Mouse (Mus musculus): Measurements from ENCODE around the gene Dpagt1. TPM values are rescaled to one million over a fixed set of nuclear protein-coding genes. Genes with fewer than 3 reads are reported as not detected.

Dpagt1 gene
- polyA plus RNA-seq (2014; fragmentation: Nextera tagmentation; extraction: Ambion mirVana): 47.7 and 51.6 TPM in 2 replicates

- Histone ChIP-seq H3K4me2 (replicated peaks; ENCODE audit: low read depth, low read length) (peak within 1 kb of the TSS; percentile 80), H3K36me3 (ENCODE audit: control insufficient read depth, insufficient read depth, low read length) (0 out of 2 replicates have a peak, but pooled peaks cover 2% of the 10 kb centered on the region), H3K4me1 (replicated peaks; ENCODE audit: control insufficient read depth, insufficient read depth, low read length) (peaks cover 2% of the 10 kb centered on the region; the same call in 1 of the 2 replicates), H3K9me3 (ENCODE audit: control insufficient read depth, low read length) (no peaks in the 10 kb centered on the region), H3K4me3 (ENCODE audit: low read depth, low read length) (peak within 1 kb of the TSS; percentile 60), H3K9ac (ENCODE audit: low read depth, low read length) (peak within 1 kb of the TSS; percentile 91), H3K27me3 (ENCODE audit: control insufficient read depth, insufficient read depth, low read length) (no peaks in the 10 kb centered on the region), H3K27ac (ENCODE audit: low read depth, low read length) (peak within 1 kb of the TSS; percentile 88)
- no peak for DNase-seq (ENCODE audit: low spot score)
- WGBS: 8% methylated on average over 12 of the region's 12 CpGs
- peak; percentile 13; the same call in 1 of the 2 replicates for ATAC-seq (ENCODE audit: low FRiP score)
These were observed at the start of gene Dpagt1 for GRCm38 (mm10) chr9:44325768-44326370. Dpagt1 (plus strand) TSS chr9:44326019.

DNA sequence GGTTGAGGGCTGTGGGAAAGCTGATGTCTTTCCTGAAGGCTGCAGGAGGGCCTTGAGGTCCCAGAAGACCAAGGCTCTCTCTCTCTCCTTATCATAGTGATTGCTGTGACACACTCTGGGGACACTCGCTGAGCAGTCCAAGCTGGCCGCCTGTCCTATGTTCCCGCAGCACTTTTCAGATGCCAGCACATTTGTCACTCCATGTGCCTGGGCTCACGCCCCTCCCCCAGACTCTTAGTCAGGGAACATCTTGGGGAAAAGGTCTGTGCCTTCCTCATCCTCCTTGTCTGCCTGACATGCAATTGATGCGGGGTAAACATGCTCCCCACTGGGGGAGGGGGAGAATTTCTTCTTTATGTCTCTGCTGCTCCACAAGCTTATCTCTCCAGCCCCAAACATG, 42.6 kb upstream of the Dpagt1 start:
- no peak for ATAC-seq (ENCODE audit: low FRiP score)
- no peaks in the 10 kb centered on the region for H3K9me3 ChIP-seq (ENCODE audit: control insufficient read depth, low read length)
- no peak overlapping the region for H3K27ac ChIP-seq (ENCODE audit: low read depth, low read length)
- H3K4me1 ChIP-seq (replicated peaks; ENCODE audit: control insufficient read depth, insufficient read depth, low read length): peaks cover 7% of the 10 kb centered on the region
- H3K36me3 ChIP-seq (ENCODE audit: control insufficient read depth, insufficient read depth, low read length): no peaks in the 10 kb centered on the region
- DNase-seq (ENCODE audit: low spot score): no peak
- H3K4me2 ChIP-seq (replicated peaks; ENCODE audit: low read depth, low read length): no peak overlapping the region
- no peak overlapping the region for H3K9ac ChIP-seq (ENCODE audit: low read depth, low read length)
- 75% methylated on average over 5 of the region's 5 CpGs for WGBS
- peaks cover 5% of the 10 kb centered on the region; the same call in 1 of the 2 replicates for H3K27me3 ChIP-seq (ENCODE audit: control insufficient read depth, insufficient read depth, low read length)
- H3K4me3 ChIP-seq (ENCODE audit: low read depth, low read length): no peak overlapping the region

- 0 out of 2 replicates have a peak overlapping the region, but pooled peaks have one; percentile 6 for H3K4me3 ChIP-seq (ENCODE audit: low read depth, low read length)
- H3K9me3 ChIP-seq (ENCODE audit: control insufficient read depth, low read length): no peaks in the 10 kb centered on the region
- no peak for ATAC-seq (ENCODE audit: low FRiP score)
- H3K4me2 ChIP-seq (replicated peaks; ENCODE audit: low read depth, low read length): peak overlapping the region; percentile 25; the same call in 1 of the 2 replicates
- peaks cover 5% of the 10 kb centered on the region; the same call in 1 of the 2 replicates for H3K27me3 ChIP-seq (ENCODE audit: control insufficient read depth, insufficient read depth, low read length)
- no peak overlapping the region for H3K9ac ChIP-seq (ENCODE audit: low read depth, low read length)
- no peak for DNase-seq (ENCODE audit: low spot score)
- no peaks in the 10 kb centered on the region; the same call in 1 of the 2 replicates for H3K36me3 ChIP-seq (ENCODE audit: control insufficient read depth, insufficient read depth, low read length)
- WGBS: 16% methylated on average over 6 of the region's 6 CpGs
- H3K4me1 ChIP-seq (replicated peaks; ENCODE audit: control insufficient read depth, insufficient read depth, low read length): peaks cover 7% of the 10 kb centered on the region
- H3K27ac ChIP-seq (ENCODE audit: low read depth, low read length): no peak overlapping the region
These were observed 39.5 kb upstream of the Dpagt1 start for GRCm38 (mm10) chr9:44286256-44286850.

DNA sequence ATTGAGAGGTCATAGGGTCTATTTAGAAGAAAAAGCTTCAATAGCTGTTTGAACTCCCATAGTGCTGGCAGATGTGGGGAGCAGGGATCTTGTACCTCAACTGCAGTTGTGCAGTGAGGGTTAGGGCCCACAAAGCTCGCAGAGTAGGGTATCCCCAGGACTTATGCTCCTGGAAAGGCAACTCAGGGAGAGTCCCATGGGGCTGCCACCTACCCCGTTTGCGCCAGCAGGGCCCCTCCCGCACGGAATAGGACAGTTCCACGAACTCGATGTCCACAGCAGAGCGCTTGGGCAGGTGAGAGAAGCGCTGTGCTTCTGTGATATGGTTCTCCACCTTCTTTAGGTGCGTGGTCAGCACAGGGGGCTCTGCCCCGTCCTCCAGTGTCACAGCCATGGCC, 38.8 kb upstream of the Dpagt1 start:
- Histone ChIP-seq H3K27me3 (ENCODE audit: control insufficient read depth, insufficient read depth, low read length) (peaks cover 5% of the 10 kb centered on the region; the same call in 1 of the 2 replicates), H3K36me3 (ENCODE audit: control insufficient read depth, insufficient read depth, low read length) (no peaks in the 10 kb centered on the region; the same call in 1 of the 2 replicates), H3K9me3 (ENCODE audit: control insufficient read depth, low read length) (no peaks in the 10 kb centered on the region), H3K9ac (ENCODE audit: low read depth, low read length) (peak overlapping the region; percentile 79), H3K4me3 (ENCODE audit: low read depth, low read length) (peak overlapping the region; percentile 60), H3K4me2 (replicated peaks; ENCODE audit: low read depth, low read length) (peak overlapping the region; percentile 92), H3K4me1 (replicated peaks; ENCODE audit: control insufficient read depth, insufficient read depth, low read length) (peaks cover 7% of the 10 kb centered on the region), H3K27ac (ENCODE audit: low read depth, low read length) (no peak overlapping the region)
- peak; percentile 34 for DNase-seq (ENCODE audit: low spot score)
- no peak for ATAC-seq (ENCODE audit: low FRiP score)
- 11% methylated on average over 11 of the region's 11 CpGs for WGBS

DNA sequence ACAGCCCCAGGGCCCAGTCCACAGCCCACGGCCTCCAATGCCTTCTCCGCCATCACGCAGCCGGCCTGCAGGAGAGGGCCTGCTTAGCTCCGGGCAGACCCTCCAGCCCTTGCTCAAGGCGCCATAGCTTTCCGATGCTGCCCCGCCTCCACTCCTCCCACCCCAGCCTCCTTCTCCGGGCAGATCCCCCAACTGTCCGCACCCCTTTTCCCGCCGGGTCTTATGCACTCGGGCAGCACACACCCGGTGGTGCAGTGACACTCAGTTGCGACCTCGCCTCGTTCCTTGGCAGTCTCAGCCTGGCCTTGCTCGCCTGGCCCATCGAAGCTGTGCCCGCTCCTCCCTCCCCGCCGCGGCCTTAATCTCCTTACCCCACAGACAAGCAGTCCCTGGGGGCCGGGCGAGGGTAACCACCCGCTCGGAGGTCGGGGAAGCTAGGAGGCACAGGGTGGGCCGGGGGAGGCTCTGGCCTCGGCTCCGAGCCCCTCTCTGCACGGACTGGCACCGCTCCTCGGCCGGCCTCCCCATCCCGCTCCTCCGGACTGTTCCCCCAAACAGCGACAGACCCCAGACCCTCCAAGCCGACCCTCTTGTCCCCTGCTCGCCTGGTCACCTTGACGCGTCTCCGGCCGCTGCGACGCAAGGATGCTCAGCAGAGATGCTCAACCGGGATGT, 38.3 kb upstream of the Dpagt1 start:
- ATAC-seq (ENCODE audit: low FRiP score) (peak; percentile 64), DNase-seq (ENCODE audit: low spot score) (peak; percentile 69)
- Histone ChIP-seq H3K36me3 (ENCODE audit: control insufficient read depth, insufficient read depth, low read length) (peaks cover 2% of the 10 kb centered on the region; the same call in 1 of the 2 replicates), H3K27ac (ENCODE audit: low read depth, low read length) (peak overlapping the region; percentile 56), H3K9me3 (ENCODE audit: control insufficient read depth, low read length) (no peaks in the 10 kb centered on the region), H3K9ac (ENCODE audit: low read depth, low read length) (peak overlapping the region; percentile 79), H3K4me2 (replicated peaks; ENCODE audit: low read depth, low read length) (peak overlapping the region; percentile 92), H3K4me1 (replicated peaks; ENCODE audit: control insufficient read depth, insufficient read depth, low read length) (peaks cover 7% of the 10 kb centered on the region), H3K27me3 (ENCODE audit: control insufficient read depth, insufficient read depth, low read length) (peaks cover 5% of the 10 kb centered on the region; the same call in 1 of the 2 replicates), H3K4me3 (ENCODE audit: low read depth, low read length) (peak overlapping the region; percentile 60)
- under 1% methylated on average over 47 of the region's 47 CpGs for WGBS

GRCm38 (mm10) chr9:44288076-44288958, 37.5 kb upstream of the Dpagt1 start, which contains the start of gene Abcg4:
Abcg4 (minus strand) TSS chr9:44288615.
- peak; percentile 69 for DNase-seq (ENCODE audit: low spot score)
- 1% methylated on average over 34 of the region's 38 CpGs for WGBS

DNA sequence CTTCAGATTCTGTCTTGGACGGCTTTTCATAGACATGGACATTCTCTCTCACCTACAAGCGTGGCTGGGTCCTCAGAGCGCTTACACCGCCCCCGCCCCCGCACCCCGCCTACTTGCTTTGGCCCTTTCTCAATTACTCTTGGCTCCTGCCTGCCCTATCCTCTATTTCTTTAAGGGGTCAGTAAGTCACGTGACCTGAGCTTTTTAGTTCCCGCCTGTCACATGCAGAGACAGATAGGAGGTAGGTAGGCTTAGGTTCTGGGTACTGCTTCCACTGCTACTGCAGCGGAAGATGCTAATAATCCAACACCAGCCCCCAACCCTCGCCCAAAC, 36.9 kb upstream of the Dpagt1 start:
- Histone ChIP-seq H3K36me3 (ENCODE audit: control insufficient read depth, insufficient read depth, low read length) (peaks cover 2% of the 10 kb centered on the region; the same call in 1 of the 2 replicates), H3K4me3 (ENCODE audit: low read depth, low read length) (peak overlapping the region; percentile 60), H3K4me2 (replicated peaks; ENCODE audit: low read depth, low read length) (peak overlapping the region; percentile 92), H3K27me3 (ENCODE audit: control insufficient read depth, insufficient read depth, low read length) (peaks cover 5% of the 10 kb centered on the region; the same call in 1 of the 2 replicates), H3K4me1 (replicated peaks; ENCODE audit: control insufficient read depth, insufficient read depth, low read length) (peaks cover 7% of the 10 kb centered on the region), H3K9me3 (ENCODE audit: control insufficient read depth, low read length) (no peaks in the 10 kb centered on the region), H3K27ac (ENCODE audit: low read depth, low read length) (no peak overlapping the region), H3K9ac (ENCODE audit: low read depth, low read length) (no peak overlapping the region; the same call in 1 of the 2 replicates)
- 7% methylated on average over 11 of the region's 11 CpGs for WGBS
- peak; percentile 34; the same call in 1 of the 2 replicates for ATAC-seq (ENCODE audit: low FRiP score)
- DNase-seq (ENCODE audit: low spot score): peak; percentile 19

More at GRCm38 (mm10) chr9:44288076-44288958, 37.5 kb upstream of the Dpagt1 start, which contains the start of gene Abcg4:
- peak within 1 kb of the TSS; percentile 79 for H3K9ac ChIP-seq (ENCODE audit: low read depth, low read length)
- peak within 1 kb of the TSS; percentile 92 for H3K4me2 ChIP-seq (replicated peaks; ENCODE audit: low read depth, low read length)
- H3K27ac ChIP-seq (ENCODE audit: low read depth, low read length): peak within 1 kb of the TSS; percentile 56
- peak within 1 kb of the TSS; percentile 60 for H3K4me3 ChIP-seq (ENCODE audit: low read depth, low read length)
- no peaks in the 10 kb centered on the region for H3K9me3 ChIP-seq (ENCODE audit: control insufficient read depth, low read length)
- peaks cover 2% of the 10 kb centered on the region; the same call in 1 of the 2 replicates for H3K36me3 ChIP-seq (ENCODE audit: control insufficient read depth, insufficient read depth, low read length)
- peaks cover 5% of the 10 kb centered on the region; the same call in 1 of the 2 replicates for H3K27me3 ChIP-seq (ENCODE audit: control insufficient read depth, insufficient read depth, low read length)
- peaks cover 7% of the 10 kb centered on the region for H3K4me1 ChIP-seq (replicated peaks; ENCODE audit: control insufficient read depth, insufficient read depth, low read length)
- ATAC-seq (ENCODE audit: low FRiP score): peak; percentile 68

DNA sequence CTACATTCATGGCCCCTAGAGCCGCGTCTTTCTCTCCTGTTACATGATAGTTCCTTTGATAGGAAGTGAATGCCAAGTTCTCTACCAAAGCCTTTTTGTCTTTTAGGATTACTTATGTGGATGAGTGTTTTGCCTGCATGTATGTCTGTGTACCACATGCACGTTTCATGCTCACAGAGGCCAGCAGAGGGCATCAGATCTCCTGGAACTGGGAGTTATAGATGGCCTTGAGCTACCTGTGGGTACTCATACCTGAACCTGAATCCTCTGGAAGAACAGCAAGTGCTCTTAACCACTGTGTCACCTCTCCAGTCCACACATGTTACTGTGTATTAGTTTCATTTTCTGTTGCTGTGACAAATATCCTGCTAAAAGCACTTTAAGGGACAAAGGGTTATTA, 33.3 kb upstream of the Dpagt1 start:
- H3K4me2 ChIP-seq (replicated peaks; ENCODE audit: low read depth, low read length): no peak overlapping the region

More for the DNA sequence above, 33.3 kb upstream of the Dpagt1 start:
- ATAC-seq (ENCODE audit: low FRiP score) (no peak), DNase-seq (ENCODE audit: low spot score) (peak; percentile 41)
- H3K4me3 ChIP-seq (ENCODE audit: low read depth, low read length): no peak overlapping the region
- H3K27ac ChIP-seq (ENCODE audit: low read depth, low read length): no peak overlapping the region
- 70% methylated on average over 3 of the region's 3 CpGs for WGBS
- no peaks in the 10 kb centered on the region for H3K27me3 ChIP-seq (ENCODE audit: control insufficient read depth, insufficient read depth, low read length)
- H3K4me1 ChIP-seq (replicated peaks; ENCODE audit: control insufficient read depth, insufficient read depth, low read length): peaks cover under 1% of the 10 kb centered on the region; the same call in 1 of the 2 replicates
- H3K9me3 ChIP-seq (ENCODE audit: control insufficient read depth, low read length): no peaks in the 10 kb centered on the region
- peaks cover 13% of the 10 kb centered on the region; the same call in 1 of the 2 replicates for H3K36me3 ChIP-seq (ENCODE audit: control insufficient read depth, insufficient read depth, low read length)
- H3K9ac ChIP-seq (ENCODE audit: low read depth, low read length): no peak overlapping the region

All from hindbrain, embryonic 11.5 days (tissue).